Mouse (Mus musculus): ENCODE measurements at regions not wholly inside any gene's neighbourhood (a gene's known extent, or its start where the extent isn't known, plus 50 kb on each side); places are given as distances from the start of the nearest gene placed in this dataset.

GRCm38 (mm10) chr3:37871076-37871475, 146.8 kb upstream of the Gm5148 start:
- Histone ChIP-seq H3K4me3 (no peak overlapping the region), H3K27ac (no peak overlapping the region), H3K4me2 (no peak overlapping the region), H3K36me3 (no peaks in the 10 kb centered on the region), H3K9me3 (replicated peaks) (no peaks in the 10 kb centered on the region), H3K9ac (no peak overlapping the region), H3K27me3 (replicated peaks) (no peaks in the 10 kb centered on the region), H3K4me1 (no peaks in the 10 kb centered on the region)
- ATAC-seq = no peak
- WGBS (ENCODE audit: insufficient replicate concordance) = 67% methylated on average over 4 of the region's 4 CpGs

DNA sequence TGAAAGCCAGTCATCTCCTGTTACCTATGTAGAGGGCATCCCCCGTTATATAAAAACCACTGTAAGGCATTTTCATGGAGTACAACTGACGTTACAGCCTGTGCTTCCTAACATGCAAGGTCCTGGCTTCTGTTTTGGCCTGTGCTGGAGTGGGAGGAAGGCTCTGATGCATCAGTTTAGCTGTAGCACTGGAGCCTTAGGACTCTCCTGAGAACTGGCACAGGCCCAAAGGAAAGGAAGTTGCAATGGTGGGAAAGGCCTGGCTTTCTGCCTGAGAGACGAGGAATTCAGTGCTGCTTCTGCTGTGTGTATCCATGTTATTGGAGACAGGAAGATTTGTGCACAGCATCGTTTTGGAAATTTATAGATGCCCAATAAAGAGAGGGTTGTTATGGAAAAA, 144.2 kb upstream of the Gm5148 start:
- ATAC-seq = no peak
- no peaks in the 10 kb centered on the region for H3K36me3 ChIP-seq
- no peak overlapping the region for H3K4me2 ChIP-seq
- H3K27ac ChIP-seq = no peak overlapping the region
- no peaks in the 10 kb centered on the region for H3K27me3 ChIP-seq (replicated peaks)
- H3K4me1 ChIP-seq = no peaks in the 10 kb centered on the region
- no peaks in the 10 kb centered on the region for H3K9me3 ChIP-seq (replicated peaks)
- no peak overlapping the region for H3K4me3 ChIP-seq
- 43% methylated on average over 4 of the region's 4 CpGs for WGBS (ENCODE audit: insufficient replicate concordance)
- no peak overlapping the region for H3K9ac ChIP-seq

GRCm38 (mm10) chr3:37862756-37863155, 138.5 kb upstream of the Gm5148 start:
- H3K27me3 ChIP-seq (replicated peaks) = no peaks in the 10 kb centered on the region
- H3K4me1 ChIP-seq = 0 out of 2 replicates have a peak, but pooled peaks cover 7% of the 10 kb centered on the region
- H3K4me3 ChIP-seq = no peak overlapping the region
- no peak overlapping the region for H3K4me2 ChIP-seq
- H3K36me3 ChIP-seq = no peaks in the 10 kb centered on the region
- 73% methylated on average over 9 of the region's 9 CpGs for WGBS (ENCODE audit: insufficient replicate concordance)
- ATAC-seq = no peak
- no peak overlapping the region for H3K9ac ChIP-seq
- H3K27ac ChIP-seq = no peak overlapping the region
- no peaks in the 10 kb centered on the region for H3K9me3 ChIP-seq (replicated peaks)

GRCm38 (mm10) chr3:37860715-37861461, 136.6 kb upstream of the Gm5148 start:
- Histone ChIP-seq H3K9ac (no peak overlapping the region), H3K9me3 (replicated peaks) (no peaks in the 10 kb centered on the region)

GRCm38 (mm10) chr3:37860034-37860714, 135.9 kb upstream of the Gm5148 start:
- Histone ChIP-seq H3K36me3 (no peaks in the 10 kb centered on the region), H3K4me3 (no peak overlapping the region), H3K27me3 (replicated peaks) (no peaks in the 10 kb centered on the region), H3K9me3 (replicated peaks) (no peaks in the 10 kb centered on the region), H3K4me1 (0 out of 2 replicates have a peak, but pooled peaks cover 7% of the 10 kb centered on the region), H3K9ac (no peak overlapping the region), H3K27ac (no peak overlapping the region), H3K4me2 (no peak overlapping the region)
- no peak for ATAC-seq
- WGBS (ENCODE audit: insufficient replicate concordance) = 57% methylated on average over 13 of the region's 13 CpGs

More at GRCm38 (mm10) chr3:37860715-37861461, 136.6 kb upstream of the Gm5148 start:
- Histone ChIP-seq H3K4me2 (no peak overlapping the region), H3K27me3 (replicated peaks) (no peaks in the 10 kb centered on the region), H3K4me1 (0 out of 2 replicates have a peak, but pooled peaks cover 7% of the 10 kb centered on the region), H3K27ac (no peak overlapping the region), H3K36me3 (no peaks in the 10 kb centered on the region), H3K4me3 (no peak overlapping the region)
- no peak for ATAC-seq
- 64% methylated on average over 9 of the region's 9 CpGs for WGBS (ENCODE audit: insufficient replicate concordance)

- 0 out of 2 replicates have a peak, but pooled peaks cover 7% of the 10 kb centered on the region for H3K4me1 ChIP-seq
- no peaks in the 10 kb centered on the region for H3K36me3 ChIP-seq
- no peak overlapping the region for H3K9ac ChIP-seq
- no peak for ATAC-seq
- 60% methylated on average over 6 of the region's 6 CpGs for WGBS (ENCODE audit: insufficient replicate concordance)
- H3K9me3 ChIP-seq (replicated peaks) = no peaks in the 10 kb centered on the region
- H3K27me3 ChIP-seq (replicated peaks) = no peaks in the 10 kb centered on the region
- no peak overlapping the region for H3K27ac ChIP-seq
- H3K4me2 ChIP-seq = no peak overlapping the region
- H3K4me3 ChIP-seq = no peak overlapping the region
Observed at GRCm38 (mm10) chr3:37858624-37859302, 134.5 kb upstream of the Gm5148 start.

DNA sequence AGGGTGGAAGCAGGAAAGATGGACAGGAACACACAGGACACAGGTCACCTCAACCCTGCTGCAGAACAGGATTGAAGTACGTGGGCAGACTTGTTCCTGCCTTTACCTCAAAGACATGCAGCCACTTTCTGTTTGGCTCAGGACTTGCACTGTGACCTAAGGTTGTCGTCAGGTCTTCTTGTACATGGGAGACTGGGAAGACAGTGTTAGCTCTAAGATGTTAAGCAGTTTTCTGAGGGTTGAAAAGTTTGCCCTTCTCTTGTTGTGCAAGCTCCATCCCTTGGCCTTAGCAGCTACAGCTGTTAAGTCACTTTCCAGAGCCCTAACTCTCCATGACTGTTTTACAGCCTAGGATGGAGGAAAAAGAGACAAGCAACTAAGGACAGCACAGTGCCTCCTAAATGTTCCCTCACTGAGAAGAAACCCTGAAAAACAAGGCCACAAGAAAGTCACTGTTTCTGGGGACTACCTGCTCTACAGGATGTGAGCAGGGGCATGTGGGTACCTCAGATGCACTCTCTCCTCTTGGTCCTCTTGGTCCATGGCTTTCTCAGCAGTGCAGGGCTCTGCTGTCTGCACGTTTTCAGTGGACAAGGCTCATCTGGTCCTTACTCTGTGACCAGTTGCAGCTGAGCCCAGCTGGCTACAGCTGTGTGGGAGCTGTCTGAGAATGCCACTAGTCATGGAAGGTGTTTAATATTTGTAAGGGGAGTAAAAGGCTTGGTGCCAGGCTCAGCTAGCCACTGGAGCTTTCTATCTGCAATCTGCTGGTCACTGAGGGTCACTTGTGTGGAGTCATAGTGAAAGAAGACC, 122.1 kb upstream of the Gm5148 start:
- 48% methylated on average over 3 of the region's 3 CpGs for WGBS (ENCODE audit: insufficient replicate concordance)
- no peak for ATAC-seq
- no peak overlapping the region for H3K4me3 ChIP-seq
- H3K27me3 ChIP-seq (replicated peaks) = no peaks in the 10 kb centered on the region
- no peaks in the 10 kb centered on the region for H3K4me1 ChIP-seq
- H3K4me2 ChIP-seq = no peak overlapping the region
- no peaks in the 10 kb centered on the region for H3K9me3 ChIP-seq (replicated peaks)
- H3K27ac ChIP-seq = no peak overlapping the region
- H3K9ac ChIP-seq = no peak overlapping the region
- no peaks in the 10 kb centered on the region for H3K36me3 ChIP-seq

- no peaks in the 10 kb centered on the region for H3K4me1 ChIP-seq
- H3K27ac ChIP-seq = no peak overlapping the region
- no peaks in the 10 kb centered on the region for H3K9me3 ChIP-seq (replicated peaks)
- no peaks in the 10 kb centered on the region for H3K27me3 ChIP-seq (replicated peaks)
- 72% methylated on average over 11 of the region's 11 CpGs for WGBS (ENCODE audit: insufficient replicate concordance)
- H3K4me3 ChIP-seq = no peak overlapping the region
- no peaks in the 10 kb centered on the region for H3K36me3 ChIP-seq
- no peak overlapping the region for H3K4me2 ChIP-seq
- no peak for ATAC-seq
- no peak overlapping the region for H3K9ac ChIP-seq
Observed at GRCm38 (mm10) chr3:37845313-37846023, 121.2 kb upstream of the Gm5148 start.

GRCm38 (mm10) chr3:37844731-37845312, 120.5 kb upstream of the Gm5148 start:
- 74% methylated on average over 8 of the region's 8 CpGs for WGBS (ENCODE audit: insufficient replicate concordance)
- no peaks in the 10 kb centered on the region for H3K36me3 ChIP-seq

DNA sequence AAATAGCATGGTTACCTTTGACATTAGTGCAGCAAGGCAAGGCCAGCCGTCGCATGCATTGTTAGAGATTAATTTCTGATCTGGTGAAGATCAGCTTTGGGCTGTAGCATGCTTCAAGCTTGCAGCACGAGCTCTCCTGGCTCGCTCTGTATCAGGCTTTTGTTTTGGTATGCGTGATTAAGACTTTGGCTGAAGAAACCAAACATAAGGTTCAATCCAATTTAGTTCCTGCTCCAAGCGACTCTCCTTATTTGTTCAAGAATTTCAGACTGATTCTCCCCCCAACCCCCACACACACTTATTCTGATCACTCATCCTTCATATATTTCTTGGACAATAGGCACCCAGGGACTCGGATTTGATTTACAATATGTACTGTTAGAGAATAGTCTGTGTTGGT, 118.0 kb upstream of the Gm5148 start:
- H3K4me3 ChIP-seq = no peak overlapping the region
- H3K9ac ChIP-seq = no peak overlapping the region
- 71% methylated on average over 7 of the region's 7 CpGs for WGBS (ENCODE audit: insufficient replicate concordance)
- ATAC-seq = no peak
- no peaks in the 10 kb centered on the region for H3K36me3 ChIP-seq
- H3K27me3 ChIP-seq (replicated peaks) = no peaks in the 10 kb centered on the region
- no peaks in the 10 kb centered on the region for H3K9me3 ChIP-seq (replicated peaks)
- no peak overlapping the region for H3K4me2 ChIP-seq
- no peaks in the 10 kb centered on the region for H3K4me1 ChIP-seq
- H3K27ac ChIP-seq = no peak overlapping the region

More at GRCm38 (mm10) chr3:37844731-37845312, 120.5 kb upstream of the Gm5148 start:
- H3K4me1 ChIP-seq = no peaks in the 10 kb centered on the region
- no peak overlapping the region for H3K9ac ChIP-seq
- no peak overlapping the region for H3K27ac ChIP-seq
- no peaks in the 10 kb centered on the region for H3K9me3 ChIP-seq (replicated peaks)
- ATAC-seq = no peak
- H3K4me2 ChIP-seq = no peak overlapping the region
- no peaks in the 10 kb centered on the region for H3K27me3 ChIP-seq (replicated peaks)
- no peak overlapping the region for H3K4me3 ChIP-seq

DNA sequence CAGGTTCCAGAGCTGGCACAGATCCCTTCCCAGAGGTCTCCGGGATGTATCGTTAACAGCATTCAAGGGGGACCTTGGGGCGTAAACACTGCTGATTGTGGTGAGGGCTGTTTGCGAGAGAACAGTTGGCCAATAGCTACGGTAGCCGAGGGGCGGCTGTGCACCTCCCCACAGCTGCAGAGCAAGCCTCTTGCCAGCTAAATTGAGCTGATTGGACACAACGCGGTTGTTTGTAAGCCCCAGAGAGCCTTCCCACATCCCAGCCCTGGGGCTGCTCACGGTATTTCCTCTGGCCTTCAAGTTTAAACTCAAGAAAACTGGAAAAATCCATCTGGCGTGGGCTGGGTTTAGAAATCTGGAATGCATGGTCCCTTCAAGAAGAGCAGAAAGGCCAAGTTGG, 114.6 kb upstream of the Gm5148 start:
- H3K9ac ChIP-seq = no peak overlapping the region
- WGBS (ENCODE audit: insufficient replicate concordance) = 76% methylated on average over 11 of the region's 11 CpGs
- H3K27ac ChIP-seq = no peak overlapping the region

More for the DNA sequence above, 114.6 kb upstream of the Gm5148 start:
- no peaks in the 10 kb centered on the region for H3K36me3 ChIP-seq
- no peaks in the 10 kb centered on the region; the same call in 1 of the 2 replicates for H3K4me1 ChIP-seq
- no peaks in the 10 kb centered on the region for H3K9me3 ChIP-seq (replicated peaks)
- H3K4me3 ChIP-seq = no peak overlapping the region
- H3K4me2 ChIP-seq = no peak overlapping the region
- no peak for ATAC-seq
- H3K27me3 ChIP-seq (replicated peaks) = no peaks in the 10 kb centered on the region

Data from liver, embryonic 12.5 days (tissue).